Mouse (Mus musculus) heart, embryonic 14.5 days (tissue): ENCODE measurements around the gene Eif4g1. TPM values are rescaled to one million over a fixed set of nuclear protein-coding genes. Genes with fewer than 3 reads are reported as not detected.
"Not testable (repeated sequence)": the region's sequence is repeated elsewhere in the genome, so short reads cannot be mapped to it uniquely, and the experiment has no call there.

Experiments used
- ATAC-seq: fragments of 200-750 bp; cut with Nextera tagmentation; 2 replicates; pipeline ENCODE4 v1.8.0; 2017; ENCODE audit warnings: low read depth, moderate TSS enrichment; ENCODE audit not compliant: insufficient number of reproducible peaks, insufficient read depth, low FRiP score
- H3K27ac ChIP-seq, 2 experiments: fragments of 200-500 bp in 1 of 2; fragments of 300-500 bp in 1 of 2; sonication (generic) in 1 of 2; replicated peaks in 1 of 2; 2 replicates each; pipeline ENCODE4 v1.5.1; 2012 to 2014; ENCODE audit warnings: low read depth in 2 of 2, low read length in 2 of 2, control low read depth in 1 of 2, mild to moderate bottlenecking in 1 of 2, mixed read lengths in 1 of 2; ENCODE audit not compliant: control insufficient read depth in 1 of 2, insufficient read depth in 1 of 2
- H3K27me3 ChIP-seq: fragments of 300-500 bp; sonication (generic); 2 replicates; pipeline ENCODE4 v1.6.1; 2014; ENCODE audit warnings: mild to moderate bottlenecking, low read length, control low read depth; ENCODE audit not compliant: control insufficient read depth, insufficient read depth
- H3K36me3 ChIP-seq: fragments of 300-500 bp; sonication (generic); 2 replicates; pipeline ENCODE4 v1.6.1; 2014; ENCODE audit warnings: mild to moderate bottlenecking, control low read depth, low read length, mixed read lengths; ENCODE audit not compliant: control insufficient read depth, insufficient read depth
- H3K4me1 ChIP-seq, 2 experiments: fragments of 200-500 bp in 1 of 2; fragments of 300-500 bp in 1 of 2; sonication (generic) in 1 of 2; 2 replicates each; pipeline ENCODE4 v1.6.1; 2012 to 2014; ENCODE audit warnings: low read length in 2 of 2, control low read depth in 1 of 2, mixed read lengths in 1 of 2; ENCODE audit not compliant: control insufficient read depth in 2 of 2, insufficient read depth in 2 of 2
- H3K4me2 ChIP-seq: fragments of 300-500 bp; sonication (generic); 2 replicates; pipeline ENCODE4 v1.6.1; 2014; ENCODE audit warnings: mild to moderate bottlenecking, low read length
- H3K4me3 ChIP-seq, 2 experiments: fragments of 200-500 bp in 1 of 2; fragments of 300-500 bp in 1 of 2; sonication (generic) in 1 of 2; 2 replicates each; pipeline ENCODE4 v1.5.1; 2012 to 2014; ENCODE audit warnings: low read length in 2 of 2, mild to moderate bottlenecking in 2 of 2, control low read depth in 1 of 2, low read depth in 1 of 2, moderate library complexity in 1 of 2; ENCODE audit not compliant: control insufficient read depth in 1 of 2, insufficient read depth in 1 of 2
- H3K9ac ChIP-seq: fragments of 300-500 bp; sonication (generic); 2 replicates; pipeline ENCODE4 v1.6.1; 2014; ENCODE audit warnings: mild to moderate bottlenecking, low read length
- H3K9me3 ChIP-seq: fragments of 300-500 bp; sonication (generic); 2 replicates; pipeline ENCODE4 v1.6.1; 2016; ENCODE audit warnings: low read length, control low read depth; ENCODE audit not compliant: control insufficient read depth
- WGBS: fragments of 180-500 bp; shearing (Covaris S2); extraction: QIAGEN DNeasy Blood & Tissue Kit; methylation state at CpG from one replicate; pipeline ENCODE4 v1.1.7; 2014; 5-methylcytosine and 5-hydroxymethylcytosine counted together
- polyA plus RNA-seq: library from polyadenylated mRNA; unstranded; fragments of >200 nt; fragmentation: Nextera tagmentation; extraction: Ambion mirVana; gene quantifications from 2 replicates; pipeline ENCODE4 v1.2.1, GENCODE M21; 2014

Gene Eif4g1
- 96.6 and 107 TPM in 2 replicates for polyA plus RNA-seq

DNA sequence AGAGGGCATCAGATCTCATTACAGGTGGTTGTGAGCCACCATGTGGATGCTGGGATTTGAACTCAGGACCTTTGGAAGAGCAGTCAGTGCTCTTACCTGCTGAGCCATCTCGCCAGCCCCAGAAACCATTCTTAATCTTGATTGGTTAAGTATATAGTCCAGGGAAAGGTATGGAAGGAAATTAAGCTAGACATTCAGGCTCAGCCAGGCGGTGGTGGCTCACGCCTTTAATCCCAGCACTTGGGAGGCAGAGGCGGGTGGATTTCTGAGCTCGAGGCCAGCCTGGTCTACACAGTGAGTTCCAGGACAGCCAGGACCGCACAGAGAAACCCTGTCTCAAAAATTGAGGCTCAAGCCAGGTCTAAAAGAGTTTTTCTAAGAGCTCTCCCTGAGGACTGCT is at the start of gene Eif4g1:
TSS of gene Eif4g1 (plus strand) at position 301 of the 400 bp plus-strand sequence.
- H3K27me3 ChIP-seq, H3K27ac ChIP-seq, H3K4me3 ChIP-seq, H3K4me1 ChIP-seq, H3K4me2 ChIP-seq, H3K9ac ChIP-seq, H3K9me3 ChIP-seq, ATAC-seq: not testable (repeated sequence)
- WGBS = 75% methylated on average over 3 of the region's 6 CpGs
- H3K36me3 ChIP-seq = peaks cover 13% of the 10 kb centered on the region

DNA sequence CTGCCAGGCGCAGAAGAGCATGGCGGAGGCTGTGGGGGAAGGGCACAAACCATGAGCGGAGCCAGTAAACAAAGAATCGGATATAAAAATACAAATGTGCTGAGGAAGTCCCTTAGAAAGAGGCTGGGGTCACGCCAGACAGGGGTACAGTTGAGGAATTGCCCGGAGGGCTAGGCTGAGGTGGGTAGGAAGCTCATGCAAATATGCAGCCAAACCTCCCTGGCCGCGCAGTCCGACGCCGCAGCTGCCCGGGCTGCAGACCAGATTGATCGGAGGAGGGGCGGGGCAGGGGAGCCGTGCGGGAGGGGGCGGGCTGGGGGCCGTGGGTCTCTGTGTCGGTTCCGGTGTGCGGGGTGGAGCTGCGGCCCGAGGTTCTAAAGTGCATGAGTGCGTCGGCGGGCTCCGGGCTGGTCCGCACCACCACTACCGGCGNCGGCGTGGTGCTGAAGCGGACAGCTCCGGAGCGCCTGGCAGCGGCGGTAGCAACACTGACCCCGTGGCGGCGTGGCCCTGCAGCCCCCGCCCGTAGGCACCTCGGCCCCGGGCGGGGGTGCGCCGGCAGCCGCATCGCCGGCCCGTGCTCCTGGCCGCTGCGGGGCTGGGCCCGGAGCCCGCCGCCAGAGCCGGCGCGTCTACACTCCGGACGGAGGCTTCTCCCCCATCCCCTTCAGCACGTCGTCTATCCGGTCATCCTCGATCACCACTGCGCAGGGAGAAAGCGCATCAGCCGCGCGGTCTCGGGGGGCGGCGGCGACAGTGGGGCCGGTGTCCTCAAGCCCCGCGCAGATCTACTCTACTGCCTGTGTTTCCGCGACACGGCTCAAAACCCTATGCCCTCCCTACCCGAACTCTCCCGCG is 48.3 kb upstream of the Eif4g1 start:
- Histone ChIP-seq H3K9me3 (no peaks in the 10 kb centered on the region), H3K4me2 (peak overlapping the region; percentile 100), H3K36me3 (no peaks in the 10 kb centered on the region), H3K27me3 (peaks cover 45% of the 10 kb centered on the region), H3K4me3 (peak overlapping the region; percentile 62 to 68), H3K9ac (no peak overlapping the region), H3K4me1 (peaks cover 5 to 31% of the 10 kb centered on the region in 2 experiments; a peak in 3 of 4 replicates), H3K27ac (no peak overlapping the region)
- 2% methylated on average over 81 of the region's 83 CpGs for WGBS
- ATAC-seq = no peak

DNA sequence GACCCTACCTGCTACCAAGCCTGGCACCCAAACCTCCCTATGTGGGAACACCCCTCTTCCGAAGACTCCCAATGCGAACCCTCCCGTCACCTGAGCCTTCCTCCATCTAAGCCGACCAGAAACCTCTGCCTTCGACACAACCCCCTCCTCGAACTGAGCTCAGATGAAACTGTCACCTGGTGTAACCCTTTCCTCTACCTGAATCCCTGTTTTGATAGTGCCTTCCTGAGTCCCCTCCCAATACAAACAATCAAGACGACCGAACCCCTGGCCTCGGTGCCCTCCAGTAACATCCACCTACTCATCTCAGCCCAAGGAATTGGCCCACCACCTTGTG is 47.7 kb upstream of the Eif4g1 start:
- no peak overlapping the region for H3K9ac ChIP-seq
- H3K27ac ChIP-seq = no peak overlapping the region
- H3K27me3 ChIP-seq = peaks cover 45% of the 10 kb centered on the region
- peaks cover 5 to 31% of the 10 kb centered on the region in 2 experiments; a peak in 3 of 4 replicates for H3K4me1 ChIP-seq
- peak overlapping the region; percentile 62 to 68 for H3K4me3 ChIP-seq
- peak overlapping the region; percentile 100 for H3K4me2 ChIP-seq
- no peaks in the 10 kb centered on the region for H3K9me3 ChIP-seq
- no peak for ATAC-seq
- no peaks in the 10 kb centered on the region for H3K36me3 ChIP-seq
- WGBS = 0% methylated on average over 9 of the region's 9 CpGs

DNA sequence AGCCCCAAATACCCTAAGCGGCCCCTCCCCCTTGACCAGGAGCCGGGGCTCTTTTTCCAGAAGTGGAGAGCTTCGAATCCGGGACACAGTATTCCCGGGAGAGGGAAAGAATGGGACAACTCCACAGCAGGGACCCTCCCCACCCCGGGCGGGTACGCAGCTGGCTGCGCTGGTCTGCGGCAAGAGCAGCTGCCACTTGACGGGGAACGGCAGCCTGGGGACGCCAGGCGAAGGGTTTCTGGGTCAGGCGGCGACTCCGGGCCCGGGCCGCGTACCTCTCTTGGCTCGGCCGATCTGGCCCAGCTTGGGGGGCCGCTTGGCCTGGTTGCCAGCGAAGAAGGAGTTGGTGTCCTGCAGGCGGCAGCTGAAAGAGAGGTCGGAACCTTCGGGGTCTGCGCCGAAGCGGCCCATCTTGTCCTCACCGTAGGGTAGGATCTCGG is 47.3 kb upstream of the Eif4g1 start:
- no peaks in the 10 kb centered on the region for H3K9me3 ChIP-seq
- peaks cover 5 to 31% of the 10 kb centered on the region in 2 experiments; a peak in 3 of 4 replicates for H3K4me1 ChIP-seq
- H3K36me3 ChIP-seq = no peaks in the 10 kb centered on the region
- H3K4me3 ChIP-seq = peak overlapping the region; percentile 62 to 68
- H3K4me2 ChIP-seq = peak overlapping the region; percentile 100
- ATAC-seq = peak; percentile 26; the same call in 1 of the 2 replicates
- H3K27ac ChIP-seq = 0 out of 4 replicates have a peak overlapping the region, but pooled peaks of 1 of the 2 experiments have one; percentile 37
- peak overlapping the region; percentile 72 for H3K9ac ChIP-seq
- under 1% methylated on average over 32 of the region's 32 CpGs for WGBS
- H3K27me3 ChIP-seq = peaks cover 45% of the 10 kb centered on the region

DNA sequence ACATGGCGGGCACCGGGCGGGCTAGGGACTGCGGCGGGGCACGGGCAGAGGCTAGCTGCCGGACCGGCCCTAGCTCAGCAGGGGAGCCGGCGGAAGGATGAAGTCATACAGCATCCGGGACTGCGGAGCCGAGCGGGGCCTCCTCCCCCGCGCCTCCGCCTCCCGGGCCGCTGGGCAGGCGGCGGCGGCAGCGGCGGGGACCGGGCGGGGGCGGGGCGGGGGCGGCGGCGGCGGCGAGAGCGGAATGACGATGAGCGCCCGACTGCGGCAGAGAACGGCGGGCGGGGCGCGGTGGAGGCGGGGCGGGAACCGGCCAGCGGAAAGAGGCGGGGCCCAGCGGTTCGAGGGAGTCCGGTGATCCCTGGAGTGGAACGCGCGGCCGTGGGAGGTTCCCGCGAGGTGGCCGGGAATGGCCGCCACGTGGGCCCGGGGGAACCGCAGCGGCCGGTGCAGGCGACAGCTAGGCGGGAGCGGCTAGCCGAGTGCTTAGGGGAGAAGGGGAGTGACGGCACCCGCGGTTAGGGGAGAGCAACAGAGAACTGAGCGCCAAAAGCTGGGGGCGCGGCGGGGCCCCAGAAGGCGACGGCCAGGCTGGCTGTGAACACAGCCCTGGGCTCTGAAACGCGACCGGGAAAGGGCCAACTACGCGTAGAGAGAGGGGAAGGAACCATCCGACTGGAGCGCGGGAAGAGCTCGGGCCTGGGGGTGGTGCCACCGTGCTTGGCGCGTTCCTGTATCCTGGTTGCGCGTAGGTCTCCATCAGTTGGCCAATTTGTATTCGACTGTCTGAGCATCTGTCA is 46.7 kb upstream of the Eif4g1 start, which contains the start of gene Camk2n2:
TSS of gene Camk2n2 (minus strand) at position 97 of the 800 bp plus-strand sequence.
- WGBS = under 1% methylated on average over 65 of the region's 92 CpGs
- peak; percentile 42 for ATAC-seq

DNA sequence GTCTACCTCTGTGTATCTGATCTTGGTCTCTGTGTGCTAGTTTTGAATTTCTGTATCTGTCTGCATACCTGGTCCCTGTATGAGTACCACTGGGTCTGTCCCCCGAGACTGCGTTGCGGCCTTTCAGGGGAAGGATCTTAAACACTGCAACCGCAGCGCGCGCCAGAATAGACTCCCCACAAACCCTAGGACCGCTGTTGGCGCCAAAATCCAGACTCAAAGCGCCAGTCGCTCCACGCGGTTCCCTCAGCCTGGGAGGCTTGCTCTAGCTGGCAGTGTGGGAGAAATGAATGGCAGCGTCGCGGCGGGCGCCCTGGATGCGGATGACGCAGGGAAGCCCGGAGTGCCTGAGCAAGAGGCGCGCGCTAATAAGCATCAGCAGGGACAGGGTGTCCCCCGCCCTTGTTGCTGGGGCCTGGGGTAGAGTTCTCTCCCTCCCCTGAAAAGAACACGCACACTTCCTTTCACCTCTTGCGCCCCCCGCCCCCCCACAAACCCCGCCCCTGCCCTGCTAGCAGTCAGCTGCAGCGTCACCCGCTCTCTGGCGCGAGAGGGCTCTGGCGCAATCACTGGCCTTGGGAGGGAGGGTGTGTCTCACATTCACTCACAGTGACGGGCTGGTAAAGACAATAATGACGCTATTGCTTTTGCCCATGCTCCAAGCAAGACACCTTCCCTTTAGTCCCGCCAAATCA is 46.0 kb upstream of the Eif4g1 start:
- no peaks in the 10 kb centered on the region for H3K36me3 ChIP-seq
- peak overlapping the region; percentile 62 to 68 for H3K4me3 ChIP-seq
- H3K27me3 ChIP-seq = peaks cover 45% of the 10 kb centered on the region
- no peak for ATAC-seq
- peak overlapping the region; percentile 72 for H3K9ac ChIP-seq
- WGBS = under 1% methylated on average over 36 of the region's 37 CpGs
- H3K4me1 ChIP-seq = peaks cover 5 to 31% of the 10 kb centered on the region in 2 experiments; a peak in 3 of 4 replicates
- H3K9me3 ChIP-seq = no peaks in the 10 kb centered on the region
- H3K4me2 ChIP-seq = peak overlapping the region; percentile 100
- H3K27ac ChIP-seq = no peak overlapping the region

More for the DNA sequence above, 46.7 kb upstream of the Eif4g1 start, which contains the start of gene Camk2n2:
- Histone ChIP-seq H3K4me2 (peak within 1 kb of the TSS; percentile 100), H3K27ac (0 out of 4 replicates have a peak within 1 kb of the TSS, but pooled peaks of 1 of the 2 experiments have one; percentile 37), H3K4me1 (peaks cover 5 to 31% of the 10 kb centered on the region in 2 experiments; a peak in 3 of 4 replicates), H3K27me3 (peaks cover 45% of the 10 kb centered on the region), H3K9me3 (no peaks in the 10 kb centered on the region), H3K36me3 (no peaks in the 10 kb centered on the region), H3K9ac (peak within 1 kb of the TSS; percentile 72), H3K4me3 (peak within 1 kb of the TSS; percentile 62 to 68)

DNA sequence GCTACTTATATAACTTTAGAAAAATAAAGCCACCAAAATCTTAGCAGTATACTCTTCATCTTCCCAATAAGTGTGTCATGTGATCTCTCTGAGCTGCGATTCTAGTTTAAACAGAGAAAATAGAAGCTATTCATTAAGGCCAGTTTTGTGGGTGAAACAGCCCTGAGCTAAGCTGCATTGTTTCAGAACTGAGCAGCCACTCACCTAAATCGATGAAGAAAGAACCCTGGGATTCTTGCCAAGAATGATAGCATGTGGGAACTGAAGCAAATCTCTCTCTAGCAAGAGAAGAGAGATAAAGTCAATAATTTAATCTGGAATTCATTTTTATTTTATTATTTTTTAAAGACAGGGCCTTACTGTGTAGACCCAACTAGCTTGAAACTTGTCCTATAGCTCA is 44.9 kb upstream of the Eif4g1 start:
- Histone ChIP-seq H3K36me3 (no peaks in the 10 kb centered on the region), H3K9ac (no peak overlapping the region), H3K4me2 (no peak overlapping the region), H3K27ac (no peak overlapping the region), H3K9me3 (no peaks in the 10 kb centered on the region), H3K27me3 (peaks cover 46% of the 10 kb centered on the region), H3K4me3 (no peak overlapping the region), H3K4me1 (peaks cover 5 to 31% of the 10 kb centered on the region in 2 experiments; a peak in 3 of 4 replicates)
- no peak for ATAC-seq
- WGBS = 50% methylated on average over 2 of the region's 2 CpGs
